Mouse (Mus musculus) megakaryocyte, embryonic 14.5 days (primary cell): Measurements from ENCODE around the gene G6pc3.

ENCODE experiments used
- FLI1 ChIP-seq: IDR thresholded peaks from 2 replicates; pipeline ENCODE4 v1.6.1; 2012; ENCODE audit warnings: low read length, inconsistent platforms, mixed read lengths
- GATA1 ChIP-seq: IDR thresholded peaks from 3 replicates; pipeline ENCODE4 v1.6.1; 2012; ENCODE audit warnings: mixed read lengths, low read length, inconsistent platforms, borderline replicate concordance

- TF ChIP-seq GATA1, result no peak
- TF ChIP-seq FLI1, result no peak
Observed at GRCm38 (mm10) chr11:102216886-102217240, 27.4 kb downstream of the G6pc3 start.
